Mouse (Mus musculus) midbrain, embryonic 14.5 days (tissue): ENCODE measurements around the gene Rai1. TPM values are rescaled to one million over a fixed set of nuclear protein-coding genes. Genes with fewer than 3 reads are reported as not detected.

Experiments used
- microRNA-seq: library from miRNA; unstranded; fragments of <30 nt; microRNA quantifications from one replicate; pipeline ENCODE4, GENCODE M21; 2016
- polyA plus RNA-seq: library from polyadenylated mRNA; unstranded; fragments of >200 nt; fragmentation: Nextera tagmentation; extraction: Ambion mirVana; gene quantifications from 2 replicates; pipeline ENCODE4 v1.2.1, GENCODE M21; 2014

The Rai1 gene
- polyA plus RNA-seq, 1 experiment from 2014 or later: 37.7 TPM

Small RNA genes lying within 50 kb of the gene (microRNA-seq; reads per million reads assigned to microRNA genes)
- 0.59 reads per million for gene Mir6921
- gene Mir6922: not detected

Other genes with a start within 250 kb of the Rai1 start
- 30.7 and 31.4 TPM in 2 replicates for gene Med9, start 156.8 kb upstream of the Rai1 start, polyA plus RNA-seq
- 0.51 and 1.0 TPM in 2 replicates for gene Rasd1, start 140.1 kb upstream of the Rai1 start, polyA plus RNA-seq
- 6.0 and 8.3 TPM in 2 replicates for gene Pemt, start 58.5 kb upstream of the Rai1 start, polyA plus RNA-seq
- gene Srebf1, start 117.6 kb downstream of the Rai1 start, polyA plus RNA-seq: 34.5 and 35.2 TPM in 2 replicates
- 48.5 and 50.9 TPM in 2 replicates for gene Tom1l2, start 247.9 kb downstream of the Rai1 start, polyA plus RNA-seq
- 5.3 and 6.1 TPM in 2 replicates for gene Drc3, start 248.3 kb downstream of the Rai1 start, polyA plus RNA-seq